Comparison of ENCODE assay signal across 11 mouse cellular contexts in genomic region chr13:44751780-44752179, GRCm38 (mm10). TPM values are rescaled to one million over a fixed set of nuclear protein-coding genes. Genes with fewer than 3 reads are reported as not detected.
DNase-seq lines count a peak whose midpoint lies in the region; ATAC-seq lines count a peak whose summit lies in the region.
"Had no signal": no experiment of that assay in that cellular context is flagged by ENCODE, and none has a peak within 500 bp of the region (broad histone marks: within the 10 kb centered on the region; RNA-seq: fewer than 3 reads in every experiment).

No protein-coding gene starts in this region.

- DNase-seq in layer of hippocampus, adult 11-12 months (ENCODE audit: low spot score) = peak; percentile 53
- no peak for DNase-seq in layer of hippocampus, adult 9-10 months (ENCODE audit: low spot score)
- DNase-seq in layer of hippocampus, adult 8-10 months (ENCODE audit: low spot score in 2 of 2) = peak; percentile 38 to 57
- DNase-seq in urinary bladder, adult 2 months (ENCODE audit: low spot score) = no peak
- DNase-seq in thymus, postnatal 36 days = no peak
- no peak for DNase-seq in cerebellum, adult 8-10 months

- H3K27ac ChIP-seq in forebrain, embryonic 12.5 days = peak overlapping the region; percentile 48
- peak overlapping the region; percentile 69 for H3K27ac ChIP-seq in neural tube, embryonic 13.5 days (replicated peaks)
- H3K27ac ChIP-seq: limb, embryonic 13.5 days; stomach, embryonic 15.5 days had no signal

- ATAC-seq in forebrain, embryonic 12.5 days (ENCODE audit: low FRiP score) = peak; percentile 82
- peak; percentile 89 for ATAC-seq in neural tube, embryonic 13.5 days (ENCODE audit: low read depth)
- ATAC-seq: intestine, postnatal 0 days had no signal

- H3K9me3 ChIP-seq in forebrain, embryonic 12.5 days = no peaks in the 10 kb centered on the region
- no peaks in the 10 kb centered on the region for H3K9me3 ChIP-seq in neural tube, embryonic 13.5 days
- H3K9me3 ChIP-seq: limb, embryonic 13.5 days; stomach, embryonic 15.5 days had no signal

- H3K27me3 ChIP-seq in forebrain, embryonic 12.5 days = no peaks in the 10 kb centered on the region
- no peaks in the 10 kb centered on the region for H3K27me3 ChIP-seq in neural tube, embryonic 13.5 days
- H3K27me3 ChIP-seq: limb, embryonic 13.5 days; stomach, embryonic 15.5 days had no signal

- 10% methylated on average over 3 of the region's 3 CpGs for WGBS in forebrain, embryonic 12.5 days
- WGBS in neural tube, embryonic 13.5 days = 16% methylated on average over 3 of the region's 3 CpGs

- H3K4me1 ChIP-seq in forebrain, embryonic 12.5 days = peaks cover 81% of the 10 kb centered on the region
- peaks cover 82% of the 10 kb centered on the region for H3K4me1 ChIP-seq in neural tube, embryonic 13.5 days (replicated peaks)

- H3K4me3 ChIP-seq in forebrain, embryonic 12.5 days (replicated peaks) = no peak overlapping the region
- no peak overlapping the region for H3K4me3 ChIP-seq in neural tube, embryonic 13.5 days
- H3K4me3 ChIP-seq: limb, embryonic 13.5 days; stomach, embryonic 15.5 days had no signal

- H3K9ac ChIP-seq in forebrain, embryonic 12.5 days = no peak overlapping the region
- H3K9ac ChIP-seq in neural tube, embryonic 13.5 days = no peak overlapping the region
- H3K9ac ChIP-seq: limb, embryonic 13.5 days; stomach, embryonic 15.5 days had no signal

- H3K36me3 ChIP-seq in forebrain, embryonic 12.5 days (replicated peaks) = no peaks in the 10 kb centered on the region
- H3K36me3 ChIP-seq in neural tube, embryonic 13.5 days = no peaks in the 10 kb centered on the region
- H3K36me3 ChIP-seq: limb, embryonic 13.5 days; stomach, embryonic 15.5 days had no signal

- H3K4me2 ChIP-seq in forebrain, embryonic 12.5 days = peak overlapping the region; percentile 30
- H3K4me2 ChIP-seq in neural tube, embryonic 13.5 days = no peak overlapping the region
- H3K4me2 ChIP-seq: limb, embryonic 13.5 days; stomach, embryonic 15.5 days had no signal

RNA-seq across cellular contexts. Expression of gene Jarid2, which starts 22.5 kb away (rescaled TPM):
- polyA plus RNA-seq in forebrain, embryonic 12.5 days (2016; fragmentation: Nextera tagmentation; extraction: Ambion mirVana) = 67.3 and 70.4 TPM in 2 replicates
- 10 to 100 TPM; 26.2 to 32.8 (median 31.4) TPM for total RNA-seq in layer of hippocampus, adult 8-10 months (2022)
- 57.9 and 60.9 TPM in 2 replicates for polyA plus RNA-seq in neural tube, embryonic 13.5 days (2015; fragmentation: Nextera tagmentation; extraction: Ambion mirVana)
- polyA plus RNA-seq in urinary bladder, adult 2 months (2012; rRNA removed) = 15.2 and 17.8 TPM in 2 replicates

Comparison
In these comparisons a context has a peak if more than half of its experiments do, and no peak if none do; other contexts are left out.
1. DNase-seq: peak in layer of hippocampus, adult 11-12 months (single experiment) and layer of hippocampus, adult 8-10 months (2 of 2); none in layer of hippocampus, adult 9-10 months (single experiment), urinary bladder, adult 2 months (single experiment), thymus, postnatal 36 days (0 of 2) and cerebellum, adult 8-10 months (single experiment).